Mouse (Mus musculus): ENCODE data around the gene Ugt1a9.
"Not testable (repeated sequence)": the region's sequence is repeated elsewhere in the genome, so short reads cannot be mapped to it uniquely, and the experiment has no call there.

GRCm38 (mm10) chr1:88130223-88130622, 59.6 kb downstream of the Ugt1a9 start:
- TF ChIP-seq POLR2A (IDR thresholded peaks at IDR 0.05; ENCODE audit: borderline replicate concordance, extremely low read depth, insufficient read depth, insufficient read length, poor library complexity, severe bottlenecking); CTCF (IDR thresholded peaks at IDR 0.05; ENCODE audit: borderline replicate concordance, extremely low read depth, insufficient read depth, insufficient read length): not testable (repeated sequence)

All from brain, embryonic 14.5 days (tissue).